Mouse (Mus musculus) heart, postnatal 0 days (tissue): ENCODE results near the gene Hyal6.

ENCODE experiments used
- CTCF ChIP-seq: IDR thresholded peaks from 2 replicates; pipeline ENCODE4 v1.5.1; 2016; ENCODE audit warnings: antibody characterized with exemption, control low read depth, low read depth
- EP300 ChIP-seq: IDR thresholded peaks from 2 replicates; pipeline ENCODE4 v1.6.1; 2016; ENCODE audit warnings: antibody characterized with exemption, low read depth

GRCm38 (mm10) chr6:24734565-24734964 lies 1.5 kb downstream of the Hyal6 start:
- TF ChIP-seq CTCF (no peak), EP300 (no peak)
